Mouse (Mus musculus) lung, adult 2 months (tissue): ENCODE results near the gene Stk11.

Experiments
- CTCF ChIP-seq: fragments of 200-500 bp; IDR thresholded peaks from 2 replicates; pipeline ENCODE4 v1.5.1; 2011; ENCODE audit warnings: mild to moderate bottlenecking, low read length, control low read depth; ENCODE audit not compliant: insufficient read depth
- POLR2A ChIP-seq: fragments of 200-500 bp; IDR thresholded peaks from 2 replicates; pipeline ENCODE4 v1.6.1; 2011; ENCODE audit warnings: low read depth, mild to moderate bottlenecking, control low read depth, low read length, borderline replicate concordance; ENCODE audit errors: extremely low read depth

DNA sequence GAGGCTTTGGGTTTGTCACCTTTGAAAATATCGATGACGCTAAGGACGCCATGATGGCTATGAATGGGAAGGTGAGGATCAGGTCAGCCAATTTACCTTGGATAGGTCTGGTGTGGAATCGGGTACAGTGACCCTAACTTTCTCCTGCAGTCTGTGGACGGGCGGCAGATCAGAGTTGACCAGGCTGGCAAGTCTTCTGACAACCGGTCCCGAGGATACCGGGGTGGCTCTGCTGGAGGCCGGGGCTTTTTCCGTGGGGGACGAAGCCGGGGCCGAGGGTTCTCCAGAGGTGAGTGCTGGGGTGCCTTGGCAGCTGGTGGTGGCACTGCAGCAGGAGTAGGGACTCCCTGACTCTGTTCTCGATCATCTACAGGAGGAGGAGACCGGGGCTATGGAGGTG is 54.4 kb downstream of the Stk11 start:
- TF ChIP-seq POLR2A: no peak
- no peak for TF ChIP-seq CTCF
